Mouse (Mus musculus) forebrain, embryonic 10.5 days (tissue): Measurements from ENCODE around the gene Trhr2. TPM values are rescaled to one million over a fixed set of nuclear protein-coding genes. Genes with fewer than 3 reads are reported as not detected.

ENCODE experiments used
- DNase-seq: peaks from one replicate; pipeline ENCODE4 v3.0.0-alpha.2; 2017; ENCODE audit warnings: low spot score; ENCODE audit errors: extremely low spot score
- H3K27ac ChIP-seq: fragments of 300-500 bp; sonication (generic); 2 replicates; pipeline ENCODE4 v1.5.1; 2016; ENCODE audit warnings: mild to moderate bottlenecking
- H3K27me3 ChIP-seq: fragments of 300-500 bp; sonication (generic); 2 replicates; pipeline ENCODE4 v1.6.1; 2016; ENCODE audit warnings: mild to moderate bottlenecking; ENCODE audit not compliant: poor library complexity, severe bottlenecking
- H3K36me3 ChIP-seq: fragments of 300-500 bp; sonication (generic); replicated peaks from 2 replicates; pipeline ENCODE4 v1.6.1; 2016; ENCODE audit warnings: mild to moderate bottlenecking, moderate library complexity
- H3K4me1 ChIP-seq: fragments of 300-500 bp; sonication (generic); 2 replicates; pipeline ENCODE4 v1.6.1; 2016
- H3K4me3 ChIP-seq: fragments of 300-500 bp; sonication (generic); 2 replicates; pipeline ENCODE4 v1.5.1; 2016; ENCODE audit warnings: mild to moderate bottlenecking, moderate library complexity
- H3K9me3 ChIP-seq: fragments of 300-500 bp; sonication (generic); 2 replicates; pipeline ENCODE4 v1.6.1; 2016; ENCODE audit warnings: mild to moderate bottlenecking, moderate library complexity
- WGBS: fragments of 180-500 bp; shearing (Covaris S2); methylation state at CpG from one replicate; pipeline ENCODE4 v1.1.7; 2016; 5-methylcytosine and 5-hydroxymethylcytosine counted together
- polyA plus RNA-seq: library from polyadenylated mRNA; unstranded; fragments of >200 nt; fragmentation: Nextera tagmentation; extraction: Ambion mirVana; gene quantifications from 2 replicates; pipeline ENCODE4 v1.2.1, GENCODE M21; 2016

The Trhr2 gene
- polyA plus RNA-seq = not detected in 2 replicates

GRCm38 (mm10) chr8:122360696-122361416 is at the start of gene Trhr2:
TSS of gene Trhr2 (minus strand) at chr8:122360746.
- Histone ChIP-seq H3K27ac (no peak within 1 kb of the TSS), H3K36me3 (no peaks in the 10 kb centered on the region), H3K4me3 (no peak within 1 kb of the TSS), H3K4me1 (no peaks in the 10 kb centered on the region; the same call in 1 of the 2 replicates), H3K9me3 (no peaks in the 10 kb centered on the region), H3K27me3 (peaks cover 54% of the 10 kb centered on the region)
- WGBS = 86% methylated on average over 7 of the region's 7 CpGs
- DNase-seq = no peak

- no peaks in the 10 kb centered on the region for H3K27me3 ChIP-seq
- 97% methylated on average over 7 of the region's 7 CpGs for WGBS
- DNase-seq = no peak
- peaks cover 99% of the 10 kb centered on the region for H3K36me3 ChIP-seq
- no peak overlapping the region for H3K27ac ChIP-seq
- no peaks in the 10 kb centered on the region for H3K4me1 ChIP-seq
- no peaks in the 10 kb centered on the region for H3K9me3 ChIP-seq
- no peak overlapping the region for H3K4me3 ChIP-seq
These were observed 47.1 kb upstream of the Trhr2 start for GRCm38 (mm10) chr8:122407678-122408077.

GRCm38 (mm10) chr8:122405146-122405805 is 44.7 kb upstream of the Trhr2 start:
- Histone ChIP-seq H3K27ac (no peak overlapping the region), H3K4me3 (no peak overlapping the region), H3K27me3 (no peaks in the 10 kb centered on the region), H3K4me1 (no peaks in the 10 kb centered on the region), H3K36me3 (peaks cover 99% of the 10 kb centered on the region), H3K9me3 (no peaks in the 10 kb centered on the region)
- DNase-seq = no peak
- WGBS = 94% methylated on average over 9 of the region's 9 CpGs

- peaks cover 95% of the 10 kb centered on the region for H3K36me3 ChIP-seq
- no peak overlapping the region for H3K4me3 ChIP-seq
- no peak for DNase-seq
- no peaks in the 10 kb centered on the region for H3K4me1 ChIP-seq
- H3K27me3 ChIP-seq = no peaks in the 10 kb centered on the region
- no peaks in the 10 kb centered on the region for H3K9me3 ChIP-seq
- H3K27ac ChIP-seq = no peak overlapping the region
- WGBS = 95% methylated on average over 9 of the region's 9 CpGs
These were observed 37.6 kb upstream of the Trhr2 start for GRCm38 (mm10) chr8:122398186-122398585.

GRCm38 (mm10) chr8:122395291-122395690 is 34.7 kb upstream of the Trhr2 start:
- no peak overlapping the region for H3K27ac ChIP-seq
- H3K9me3 ChIP-seq = no peaks in the 10 kb centered on the region
- 94% methylated on average over 6 of the region's 6 CpGs for WGBS
- no peaks in the 10 kb centered on the region for H3K27me3 ChIP-seq
- no peak for DNase-seq
- H3K4me3 ChIP-seq = no peak overlapping the region
- peaks cover 93% of the 10 kb centered on the region for H3K36me3 ChIP-seq
- H3K4me1 ChIP-seq = no peaks in the 10 kb centered on the region

- no peak overlapping the region for H3K4me3 ChIP-seq
- H3K27ac ChIP-seq = no peak overlapping the region
- peaks cover 93% of the 10 kb centered on the region for H3K36me3 ChIP-seq
- H3K27me3 ChIP-seq = no peaks in the 10 kb centered on the region
- no peaks in the 10 kb centered on the region for H3K9me3 ChIP-seq
- no peaks in the 10 kb centered on the region for H3K4me1 ChIP-seq
- DNase-seq = no peak
These were observed 33.2 kb upstream of the Trhr2 start for GRCm38 (mm10) chr8:122393717-122394116.

- WGBS = 91% methylated on average over 3 of the region's 3 CpGs
- Histone ChIP-seq H3K4me1 (no peaks in the 10 kb centered on the region), H3K4me3 (no peak overlapping the region), H3K27ac (no peak overlapping the region), H3K9me3 (no peaks in the 10 kb centered on the region), H3K27me3 (no peaks in the 10 kb centered on the region), H3K36me3 (peaks cover 98% of the 10 kb centered on the region)
- no peak for DNase-seq
These were observed 30.2 kb upstream of the Trhr2 start for GRCm38 (mm10) chr8:122390758-122391157.

GRCm38 (mm10) chr8:122389357-122389756 is 28.8 kb upstream of the Trhr2 start:
- Histone ChIP-seq H3K4me1 (no peaks in the 10 kb centered on the region), H3K27ac (no peak overlapping the region), H3K36me3 (peaks cover 98% of the 10 kb centered on the region), H3K27me3 (no peaks in the 10 kb centered on the region), H3K4me3 (no peak overlapping the region), H3K9me3 (no peaks in the 10 kb centered on the region)
- DNase-seq = no peak
- 85% methylated on average over 3 of the region's 3 CpGs for WGBS

- Histone ChIP-seq H3K4me1 (peaks cover 6% of the 10 kb centered on the region), H3K4me3 (no peak overlapping the region), H3K27ac (no peak overlapping the region), H3K9me3 (no peaks in the 10 kb centered on the region), H3K27me3 (no peaks in the 10 kb centered on the region), H3K36me3 (peaks cover 98% of the 10 kb centered on the region)
- no peak for DNase-seq
- 84% methylated on average over 4 of the region's 4 CpGs for WGBS
These were observed 22.5 kb upstream of the Trhr2 start for GRCm38 (mm10) chr8:122383039-122383438.

GRCm38 (mm10) chr8:122376365-122377231 is 16.1 kb upstream of the Trhr2 start, which contains the start of gene Zc3h18:
TSS of gene Zc3h18 (plus strand) at chr8:122376609.
- Histone ChIP-seq H3K27me3 (no peaks in the 10 kb centered on the region), H3K27ac (peak within 1 kb of the TSS; percentile 96), H3K9me3 (no peaks in the 10 kb centered on the region), H3K4me3 (peak within 1 kb of the TSS; percentile 89), H3K36me3 (peaks cover 39% of the 10 kb centered on the region), H3K4me1 (peaks cover 32% of the 10 kb centered on the region)
- DNase-seq = peak; percentile 99
- WGBS = under 1% methylated on average over 107 of the region's 107 CpGs

GRCm38 (mm10) chr8:122375751-122376364 is 15.3 kb upstream of the Trhr2 start:
- Histone ChIP-seq H3K36me3 (peaks cover 31% of the 10 kb centered on the region), H3K9me3 (no peaks in the 10 kb centered on the region), H3K27ac (peak overlapping the region; percentile 96), H3K4me1 (peaks cover 32% of the 10 kb centered on the region), H3K4me3 (peak overlapping the region; percentile 89), H3K27me3 (no peaks in the 10 kb centered on the region)
- 32% methylated on average over 13 of the region's 13 CpGs for WGBS
- DNase-seq = no peak

GRCm38 (mm10) chr8:122375320-122375719 is 14.8 kb upstream of the Trhr2 start:
- Histone ChIP-seq H3K4me1 (peaks cover 32% of the 10 kb centered on the region), H3K27ac (no peak overlapping the region), H3K9me3 (no peaks in the 10 kb centered on the region), H3K36me3 (peaks cover 26% of the 10 kb centered on the region), H3K27me3 (no peaks in the 10 kb centered on the region), H3K4me3 (peak overlapping the region; percentile 89)
- no peak for DNase-seq
- 91% methylated on average over 7 of the region's 7 CpGs for WGBS
